ENCODE assay signal across 14 mouse cellular contexts in genomic region chr11:40446846-40447245, GRCm38 (mm10).
"Had no signal": no experiment of that assay in that cellular context is flagged by ENCODE, and none has a peak within 500 bp of the region (broad histone marks: within the 10 kb centered on the region; RNA-seq: fewer than 3 reads in every experiment).

No protein-coding gene starts in this region.

- H3K4me1 ChIP-seq: midbrain, embryonic 10.5 days; midbrain, embryonic 13.5 days; midbrain, embryonic 15.5 days; neural tube, embryonic 12.5 days; stomach, embryonic 15.5 days had no signal

- H3K36me3 ChIP-seq: midbrain, embryonic 10.5 days; midbrain, embryonic 13.5 days; midbrain, embryonic 15.5 days; neural tube, embryonic 12.5 days; stomach, embryonic 15.5 days had no signal

- H3K27me3 ChIP-seq: midbrain, embryonic 13.5 days; midbrain, embryonic 15.5 days; neural tube, embryonic 12.5 days; stomach, embryonic 15.5 days had no signal

- H3K4me3 ChIP-seq: midbrain, embryonic 10.5 days; midbrain, embryonic 13.5 days; midbrain, embryonic 15.5 days; neural tube, embryonic 12.5 days; stomach, embryonic 15.5 days had no signal

- H3K4me2 ChIP-seq: lung, embryonic 14.5 days; midbrain, embryonic 13.5 days; midbrain, embryonic 15.5 days; neural tube, embryonic 12.5 days; stomach, embryonic 15.5 days had no signal

- H3K27ac ChIP-seq: midbrain, embryonic 10.5 days; midbrain, embryonic 13.5 days; midbrain, embryonic 15.5 days; neural tube, embryonic 12.5 days; stomach, embryonic 15.5 days; stomach, postnatal 0 days had no signal

- H3K9me3 ChIP-seq: midbrain, embryonic 10.5 days; midbrain, embryonic 13.5 days; midbrain, embryonic 15.5 days; neural tube, embryonic 12.5 days; stomach, embryonic 15.5 days had no signal

- H3K9ac ChIP-seq: lung, embryonic 14.5 days; midbrain, embryonic 13.5 days; midbrain, embryonic 15.5 days; neural tube, embryonic 12.5 days; stomach, embryonic 15.5 days had no signal

- DNase-seq: lung, adult 18-20 months; lung, embryonic 14.5 days; lung, postnatal 10 days; lung, postnatal 4 days; right cerebral cortex, postnatal 14 days; thymus, adult 2 months; thymus, postnatal 25 days; thymus, postnatal 4 days had no signal

- ATAC-seq: midbrain, embryonic 13.5 days; midbrain, embryonic 15.5 days had no signal
